Mouse (Mus musculus): ENCODE measurements around the gene Dnm3.

Gene Dnm3

GRCm38 (mm10) chr1:162121441-162122200 lies 356.2 kb downstream of the Dnm3 start:
- no peak for DNase-seq (ENCODE audit: low spot score in 2 of 2)

DNA sequence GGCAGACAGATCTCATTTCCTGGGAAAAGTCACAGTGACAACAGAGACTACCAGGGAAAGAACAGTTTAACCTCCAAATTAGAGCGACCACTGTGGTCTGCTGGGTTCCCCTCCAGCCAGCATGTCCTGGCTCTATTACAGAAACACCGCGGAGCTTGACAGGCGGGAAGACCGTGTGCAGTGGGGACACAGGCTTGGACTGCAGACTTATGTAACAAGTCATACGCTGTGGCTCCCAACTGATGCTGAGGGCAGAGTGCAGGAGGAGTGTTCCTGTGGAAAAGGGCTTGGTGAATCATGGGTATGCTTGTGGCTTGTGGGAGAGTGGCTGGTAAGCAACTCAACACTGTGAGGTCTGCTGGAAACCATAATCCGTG lies 368.4 kb downstream of the Dnm3 start:
- no peak for DNase-seq (ENCODE audit: low spot score in 2 of 2)

DNA sequence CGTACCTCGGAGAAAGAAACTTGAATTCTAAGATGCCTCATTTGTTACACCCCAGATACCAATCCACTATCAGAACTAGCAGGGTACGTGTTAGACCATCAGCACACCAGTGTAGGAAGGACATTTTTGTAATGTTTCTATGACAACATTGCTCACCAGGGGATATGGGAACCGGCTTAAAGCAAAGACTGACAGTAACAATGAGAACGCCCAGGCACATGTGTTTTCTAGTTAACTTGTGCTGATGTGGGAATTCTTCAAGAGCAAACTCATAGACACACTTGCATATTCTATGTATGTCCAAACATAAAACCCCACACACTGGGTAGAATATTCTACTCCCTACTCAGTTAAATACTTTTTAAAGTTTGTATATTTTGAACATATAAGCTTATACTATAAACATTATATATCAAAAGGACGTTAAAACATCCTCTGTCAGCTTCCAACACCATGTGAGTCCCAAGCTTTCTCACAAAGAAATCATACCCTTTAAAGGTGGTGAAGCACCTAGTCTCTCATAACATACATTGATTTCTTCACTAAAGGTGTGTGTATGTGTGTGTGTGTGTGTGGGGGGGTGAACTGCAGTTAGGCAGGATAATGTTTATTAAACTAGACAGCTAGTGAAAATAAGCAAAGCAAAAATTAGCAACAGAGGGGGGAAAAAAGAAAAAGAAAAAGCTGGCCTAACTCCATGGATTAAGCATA lies 369.0 kb downstream of the Dnm3 start:
- DNase-seq (ENCODE audit: low spot score in 2 of 2): no peak

DNA sequence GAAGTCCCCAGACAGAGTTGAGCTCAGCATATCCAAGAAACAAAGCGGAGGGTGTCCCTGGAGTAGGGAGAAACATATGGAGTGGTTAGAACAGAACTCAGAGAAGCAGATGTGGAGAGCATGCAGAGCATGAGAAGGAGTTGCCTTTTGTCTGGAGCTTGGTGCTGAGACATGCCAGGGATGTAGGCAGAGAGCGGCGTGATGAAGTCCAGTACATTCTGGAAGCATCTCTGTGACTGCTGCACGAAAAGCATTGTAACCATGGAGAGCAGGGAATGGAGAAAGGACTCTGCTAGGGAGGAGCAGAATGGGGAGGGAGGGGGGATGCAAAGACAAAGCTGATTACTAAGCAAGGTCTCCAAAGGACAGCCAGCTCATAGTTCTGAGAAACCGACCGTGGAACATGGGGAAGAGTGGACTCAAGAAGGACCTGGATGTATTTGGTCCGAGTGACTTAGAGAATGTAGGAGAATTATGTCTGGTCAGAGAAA lies 369.6 kb downstream of the Dnm3 start:
- DNase-seq (ENCODE audit: low spot score in 2 of 2): peak in 1 of 2 experiments; percentile 3

- no peak for DNase-seq (ENCODE audit: low spot score in 2 of 2)
Observed at GRCm38 (mm10) chr1:162107011-162107606, 370.7 kb downstream of the Dnm3 start.

DNA sequence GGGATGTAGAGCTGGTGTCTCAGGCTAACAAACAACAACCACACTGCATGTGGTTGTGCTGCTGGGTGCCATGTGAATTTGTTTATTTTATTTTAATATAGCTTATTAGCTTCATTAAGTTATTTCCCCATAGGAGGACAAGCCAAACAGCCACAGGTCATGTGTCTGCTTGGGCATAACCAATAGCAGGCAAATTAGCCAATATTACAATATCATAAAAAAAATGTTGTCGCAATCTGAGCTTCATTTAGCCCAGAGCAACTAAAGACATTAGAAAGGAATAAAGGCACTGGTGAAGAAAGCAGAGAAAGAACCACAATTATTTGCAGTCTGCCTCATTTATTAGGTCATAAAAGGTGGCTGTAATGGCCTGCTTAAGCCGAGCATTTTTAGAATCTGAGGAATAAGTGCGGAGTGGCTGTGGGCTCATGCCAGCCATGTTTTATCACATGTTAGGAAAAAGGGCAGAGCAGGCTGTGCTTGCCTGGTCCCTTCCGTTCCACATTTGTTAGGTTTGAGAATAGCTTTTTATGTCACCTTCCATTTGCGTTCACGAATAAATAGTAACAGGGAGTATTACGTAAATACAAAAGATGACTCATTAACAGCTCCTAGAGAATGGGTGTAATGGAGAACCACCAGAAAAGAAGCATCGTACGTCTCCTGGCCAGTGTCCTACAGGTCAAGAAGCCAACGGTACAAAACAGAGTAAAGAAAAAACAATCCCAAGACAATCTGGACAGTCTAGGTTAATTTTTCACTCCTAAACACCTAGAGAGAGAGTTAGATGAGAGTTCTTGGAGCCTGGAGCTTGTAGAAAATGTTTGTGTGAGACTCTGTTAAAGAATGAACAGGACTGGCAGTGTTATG lies 376.6 kb downstream of the Dnm3 start:
- no peak for DNase-seq (ENCODE audit: low spot score in 2 of 2)

DNA sequence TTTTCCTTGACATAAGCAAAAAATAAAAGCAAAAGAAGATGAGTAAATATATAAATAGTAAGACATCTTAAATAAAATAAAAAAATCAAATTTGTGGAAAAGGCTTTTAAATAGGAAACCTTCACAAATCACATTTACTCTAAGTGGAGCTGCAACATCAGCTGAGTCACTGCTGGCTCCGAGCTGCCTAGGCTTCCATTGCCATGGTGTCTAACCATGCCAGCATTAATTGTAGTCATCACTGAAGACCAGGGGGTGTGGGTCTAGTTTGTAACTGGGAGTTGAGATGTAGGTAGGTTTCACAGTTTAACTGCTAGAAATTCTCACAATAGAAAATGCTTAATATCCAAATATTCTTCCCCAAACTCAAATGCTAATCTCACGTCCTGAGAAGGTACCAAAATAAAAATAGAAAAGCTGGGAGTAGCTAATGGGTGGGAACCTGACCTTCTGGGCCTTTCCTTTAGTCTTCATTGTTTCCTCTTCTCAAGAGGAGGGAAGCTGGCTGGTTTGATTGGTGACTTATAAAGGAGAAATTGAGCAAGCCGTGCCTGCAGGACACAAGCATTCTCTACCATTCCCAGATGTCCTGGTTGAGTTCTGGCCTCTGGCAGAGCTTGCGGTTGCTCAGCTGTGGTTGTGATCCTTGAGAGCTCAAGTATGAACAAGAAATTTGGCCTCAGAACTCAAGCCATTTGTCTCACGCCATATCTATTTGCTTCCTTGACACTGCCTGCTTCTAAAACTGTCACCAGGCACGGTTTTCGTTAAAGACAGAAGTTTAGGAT lies 377.6 kb downstream of the Dnm3 start:
- DNase-seq (ENCODE audit: low spot score in 2 of 2): no peak

DNA sequence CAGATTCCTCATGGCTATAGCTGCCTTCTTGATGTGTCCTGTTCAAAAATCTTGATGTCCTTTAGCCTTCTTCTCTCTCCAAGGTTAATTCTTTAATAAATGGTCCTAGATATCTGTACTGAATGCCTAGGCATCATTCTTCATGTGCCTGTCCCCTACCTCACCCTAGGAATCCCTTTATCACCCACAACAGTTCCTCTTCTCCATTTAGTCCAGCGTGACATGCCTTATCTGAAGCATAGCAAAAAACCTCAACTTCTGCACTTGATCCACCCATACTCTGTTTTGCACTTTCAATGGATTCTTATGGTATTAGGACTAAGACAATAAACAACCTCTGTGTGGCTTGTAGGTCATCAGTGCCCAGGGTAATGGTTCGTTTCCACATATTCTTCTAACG lies 378.6 kb downstream of the Dnm3 start:
- DNase-seq (ENCODE audit: low spot score in 2 of 2): no peak

GRCm38 (mm10) chr1:162094523-162095272 lies 383.1 kb downstream of the Dnm3 start:
- DNase-seq (ENCODE audit: low spot score in 2 of 2): no peak

- DNase-seq (ENCODE audit: low spot score in 2 of 2): no peak
Observed at GRCm38 (mm10) chr1:162093806-162094522, 383.9 kb downstream of the Dnm3 start.

GRCm38 (mm10) chr1:162092899-162093659 lies 384.8 kb downstream of the Dnm3 start:
- DNase-seq (ENCODE audit: low spot score in 2 of 2): no peak

- DNase-seq (ENCODE audit: low spot score in 2 of 2): no peak
Observed at GRCm38 (mm10) chr1:162092401-162092800, 385.4 kb downstream of the Dnm3 start.

DNA sequence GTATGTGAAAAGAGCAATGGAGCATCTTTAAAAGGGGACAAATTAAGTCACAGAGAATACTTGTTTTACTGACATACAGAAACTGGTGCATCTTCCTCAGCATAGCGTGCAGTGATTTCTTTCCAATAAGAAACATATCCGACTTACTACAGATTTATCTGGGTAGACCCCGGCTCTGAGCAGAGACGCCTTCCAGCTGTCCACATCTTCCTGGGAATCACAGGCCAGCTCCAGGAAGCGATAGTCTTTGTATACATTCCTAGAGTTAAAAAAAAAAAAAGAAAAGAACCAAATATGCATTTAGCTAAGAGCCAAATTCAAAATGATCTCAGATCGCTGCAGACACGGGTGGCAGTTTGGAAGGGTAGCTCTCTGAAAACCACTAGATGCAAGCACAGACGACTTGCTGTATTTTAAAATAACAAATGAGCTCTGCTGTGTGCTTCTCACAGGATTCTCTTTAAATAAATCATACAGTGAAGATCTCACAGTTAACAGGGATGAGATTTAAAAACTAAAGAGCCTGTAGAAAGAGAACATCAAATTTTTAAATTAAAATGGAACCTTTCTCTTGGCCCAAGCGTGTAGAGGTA lies 393.9 kb downstream of the Dnm3 start:
- DNase-seq (ENCODE audit: low spot score in 2 of 2): no peak

DNA sequence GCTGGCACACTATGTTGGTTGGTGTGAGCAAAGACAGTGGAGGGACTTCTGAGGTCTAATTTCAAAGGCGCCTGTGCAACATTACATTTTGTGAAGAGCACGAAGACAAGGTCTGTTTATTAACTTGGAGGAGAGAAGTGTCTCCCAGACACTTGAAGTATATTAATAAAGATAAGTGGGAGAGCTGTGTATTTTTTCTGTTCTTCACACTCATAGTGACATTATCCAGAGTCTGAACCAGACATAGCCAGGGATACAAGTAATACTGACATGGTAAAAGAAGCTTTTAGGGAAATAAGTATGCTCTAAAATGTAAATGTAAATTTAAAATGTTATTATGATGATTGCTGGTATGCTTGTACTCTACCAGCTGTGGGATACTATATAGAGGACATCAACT lies 394.5 kb downstream of the Dnm3 start:
- no peak for DNase-seq (ENCODE audit: low spot score in 2 of 2)

DNA sequence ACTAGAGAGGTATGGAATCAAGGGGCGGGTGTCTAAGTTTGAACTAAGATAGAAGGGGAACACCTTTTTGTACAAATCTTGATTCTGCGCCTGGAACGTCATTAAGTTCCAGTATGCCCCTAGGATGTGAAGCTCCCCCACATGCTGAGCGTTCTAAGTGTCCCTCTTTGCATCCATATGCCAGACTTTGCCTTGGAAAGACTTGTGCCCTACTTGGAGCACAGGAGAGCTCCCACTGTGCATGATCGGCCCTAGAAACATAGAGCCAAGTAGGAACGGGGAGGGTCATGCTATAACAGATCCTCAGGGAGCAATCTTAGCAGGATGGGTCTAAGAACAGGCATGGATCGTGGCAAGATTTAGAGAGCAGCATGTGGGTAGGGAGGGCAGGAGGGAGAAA lies 395.1 kb downstream of the Dnm3 start:
- DNase-seq (ENCODE audit: low spot score in 2 of 2): no peak

GRCm38 (mm10) chr1:162081693-162082372 lies 396.0 kb downstream of the Dnm3 start:
- no peak for DNase-seq (ENCODE audit: low spot score in 2 of 2)

DNA sequence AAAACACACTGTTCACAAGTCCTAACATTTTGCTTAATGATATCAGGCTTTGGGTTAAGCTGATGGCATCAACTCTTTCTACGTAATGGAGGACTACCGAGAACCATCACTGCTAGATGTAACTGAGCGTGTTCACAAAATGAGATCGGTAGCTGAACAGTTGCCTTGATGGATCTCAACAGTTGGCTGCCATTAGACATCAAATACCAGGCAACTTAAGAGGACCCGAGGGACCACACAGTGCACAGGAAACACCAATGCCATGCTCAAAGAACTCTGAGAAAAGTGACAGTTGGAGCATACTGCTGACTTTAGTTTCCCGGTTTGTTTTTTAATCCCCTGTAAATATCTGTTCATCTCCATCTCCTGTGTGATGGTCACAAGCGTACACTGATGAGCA lies 397.8 kb downstream of the Dnm3 start:
- DNase-seq (ENCODE audit: low spot score in 2 of 2): no peak

- DNase-seq (ENCODE audit: low spot score in 2 of 2): no peak
Observed at GRCm38 (mm10) chr1:162077454-162077853, 400.4 kb downstream of the Dnm3 start.
